Mouse (Mus musculus) gastrocnemius, adult 18-20 months (tissue): ENCODE measurements around the gene Gm17018. TPM values are rescaled to one million over a fixed set of nuclear protein-coding genes. Genes with fewer than 3 reads are reported as not detected.
"Not testable (repeated sequence)": the region's sequence is repeated elsewhere in the genome, so short reads cannot be mapped to it uniquely, and the experiment has no call there.

Source experiments
- DNase-seq: peaks from one replicate; pipeline ENCODE4 v3.0.0; 2021; ENCODE audit warnings: low spot score
- long read RNA-seq, 2 experiments: library from polyadenylated mRNA; stranded (forward); transcript quantifications; one replicate each; pipeline ENCODE4 v2.0.0; 2021
- total RNA-seq, 2 experiments: library from RNA; stranded (reverse); gene quantifications; 2 replicates each; pipeline ENCODE4 v1.2.3; 2021

The Gm17018 gene
- 10 to 100 TPM; 16.7 to 19.6 TPM for total RNA-seq
- long read RNA-seq, experiment 1, transcript Gm17018-201 (6 exons, 1,353 nt): major isoform, 29 of 35 reads
- long read RNA-seq, experiment 1, partial matches to known transcripts: 0 of 35 reads
- long read RNA-seq, experiment 1, other reads (novel, unspliced or antisense): 5 of 35 reads
- long read RNA-seq, experiment 2, transcript Gm17018-201 (6 exons, 1,353 nt): major isoform, 23 of 30 reads
- long read RNA-seq, experiment 2, partial matches to known transcripts: 0 of 30 reads
- long read RNA-seq, experiment 2, other reads (novel, unspliced or antisense): 7 of 30 reads

DNA sequence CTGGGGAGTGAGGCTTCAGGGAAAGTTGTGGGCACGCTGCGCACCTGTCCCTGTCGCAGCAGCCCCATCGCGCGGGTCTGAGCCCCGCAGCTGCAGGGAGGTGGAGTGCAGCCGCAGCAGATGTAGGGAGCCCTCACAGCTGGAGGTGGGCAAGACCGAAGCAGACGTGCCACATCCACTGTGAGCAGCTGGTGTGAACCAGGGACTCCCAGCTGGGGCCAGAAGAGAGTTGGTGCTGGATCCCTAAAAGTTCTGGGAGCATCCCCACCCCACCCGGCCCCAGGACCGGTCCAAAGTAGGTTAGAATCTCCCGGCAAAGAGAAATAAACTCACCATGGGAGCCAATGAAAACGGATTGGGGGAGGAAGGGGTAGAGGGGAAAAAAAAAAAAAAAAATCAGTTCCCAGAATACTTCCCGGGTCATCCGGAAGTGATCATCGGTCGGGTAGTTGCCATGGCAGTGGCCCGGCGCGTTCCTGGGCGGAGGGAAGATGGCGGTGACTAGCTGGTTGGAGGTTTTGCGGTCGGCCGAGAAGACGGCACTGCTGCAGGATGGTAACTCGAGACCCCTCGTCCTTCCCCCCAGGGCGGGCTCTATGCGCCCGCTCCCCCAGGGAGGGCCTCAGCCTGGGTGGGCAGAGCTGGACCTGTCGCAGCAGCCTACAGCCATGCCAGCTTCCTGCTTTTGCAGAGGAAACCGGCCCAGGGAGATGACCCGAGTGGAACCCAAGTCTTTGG is at the start of gene Gm17018, which contains the start of gene Poll:
TSS of gene Gm17018 (plus strand) at position 463 of the 738 bp plus-strand sequence.
TSS of gene Poll (minus strand) at position 379 of the 738 bp plus-strand sequence.
- peak; percentile 86 for DNase-seq

DNA sequence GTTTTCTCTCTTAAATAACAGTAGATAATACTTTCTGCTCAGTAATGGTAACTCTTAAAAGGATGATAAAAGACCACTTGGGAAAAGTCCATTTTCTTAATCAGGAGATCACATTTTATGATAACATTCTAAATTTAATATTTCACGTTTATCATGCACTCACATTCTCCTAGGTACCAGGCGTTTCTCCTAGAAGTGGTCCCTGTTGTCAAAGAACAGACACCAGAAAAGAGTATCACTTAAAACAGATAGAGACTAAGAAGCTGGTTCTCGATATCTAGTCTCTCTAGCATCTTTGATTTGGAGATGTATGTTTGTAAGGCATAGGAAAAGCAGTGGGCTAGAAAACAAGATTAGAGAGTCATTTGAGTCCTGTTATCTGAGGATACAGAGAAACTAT is 49.7 kb upstream of the Gm17018 start:
- no peak for DNase-seq

DNA sequence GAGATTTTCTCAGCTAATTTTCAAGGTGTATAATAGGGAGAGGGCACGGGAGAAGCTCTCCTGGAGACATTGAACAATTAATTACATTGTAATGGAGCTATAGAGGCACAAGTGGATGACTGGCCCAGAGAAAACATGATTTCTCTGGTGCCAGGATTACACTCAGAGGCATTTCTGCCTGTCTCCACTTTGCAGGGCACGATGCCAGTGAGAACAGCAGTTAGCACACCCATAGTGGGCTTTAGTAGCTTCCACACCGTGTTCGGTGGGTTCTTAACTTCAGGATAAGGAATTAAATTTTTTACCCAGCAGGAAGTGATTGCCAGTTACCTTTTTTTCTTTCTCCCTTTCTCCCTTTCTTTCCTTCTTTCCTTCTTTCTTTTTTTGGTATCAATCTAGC is 49.0 kb upstream of the Gm17018 start:
- no peak for DNase-seq

DNA sequence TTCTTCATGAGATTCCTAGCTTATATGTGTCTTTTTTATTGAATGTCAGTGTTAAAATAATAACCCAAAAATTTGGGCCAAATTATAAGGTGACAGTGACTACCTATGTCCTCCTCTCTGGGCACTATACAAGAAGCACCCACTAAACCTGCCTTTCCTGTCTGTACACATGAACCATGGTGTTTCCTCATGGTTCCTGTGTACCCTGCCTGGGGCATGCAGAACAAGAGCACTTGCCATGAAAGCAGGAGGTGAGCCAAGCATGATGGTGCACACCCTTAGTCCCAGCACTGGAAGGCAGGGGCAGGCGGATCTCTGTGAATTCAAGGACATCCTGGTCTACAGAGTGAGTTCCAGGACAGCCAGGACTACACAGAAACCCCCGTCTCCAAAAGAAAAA is 45.1 kb upstream of the Gm17018 start:
- DNase-seq: no peak

DNA sequence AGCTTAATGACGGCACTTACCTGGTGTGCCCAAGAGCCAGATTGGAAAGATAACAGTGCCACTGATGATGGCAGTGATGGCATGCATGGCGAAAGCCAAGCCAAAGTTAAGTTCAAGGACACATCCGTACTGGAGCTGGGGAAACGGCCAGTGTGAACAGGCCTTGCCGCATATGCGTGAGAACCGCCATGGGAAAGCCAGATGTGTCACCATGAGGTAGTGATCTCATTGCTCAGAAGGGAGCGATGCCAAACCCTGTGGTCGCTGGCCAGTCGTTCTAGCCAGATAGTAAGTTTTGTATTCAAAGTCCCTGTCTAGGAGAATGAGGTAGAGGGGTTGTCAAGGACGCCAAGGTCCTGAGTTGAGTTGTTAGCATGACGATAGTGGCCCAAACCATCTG is 44.2 kb upstream of the Gm17018 start:
- no peak for DNase-seq

DNA sequence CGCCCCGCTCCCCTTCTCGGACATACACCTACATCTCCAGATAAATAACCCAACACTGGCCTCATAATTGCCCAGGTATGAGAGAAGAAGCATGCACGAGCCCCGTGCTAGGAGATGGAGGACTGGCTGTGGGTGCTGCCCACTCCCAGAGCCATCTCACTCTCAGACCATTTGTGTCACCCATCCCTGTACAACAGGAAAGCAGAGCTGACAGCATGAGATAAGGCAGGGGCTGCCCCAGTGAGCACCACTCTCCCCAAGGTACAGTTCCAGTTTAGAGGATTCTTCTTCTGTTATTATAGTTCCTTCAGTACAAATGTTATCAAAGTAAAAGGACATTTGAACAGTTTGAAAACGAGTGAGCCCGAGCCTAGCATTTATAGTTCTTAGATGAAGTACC is 33.0 kb upstream of the Gm17018 start:
- no peak for DNase-seq

DNA sequence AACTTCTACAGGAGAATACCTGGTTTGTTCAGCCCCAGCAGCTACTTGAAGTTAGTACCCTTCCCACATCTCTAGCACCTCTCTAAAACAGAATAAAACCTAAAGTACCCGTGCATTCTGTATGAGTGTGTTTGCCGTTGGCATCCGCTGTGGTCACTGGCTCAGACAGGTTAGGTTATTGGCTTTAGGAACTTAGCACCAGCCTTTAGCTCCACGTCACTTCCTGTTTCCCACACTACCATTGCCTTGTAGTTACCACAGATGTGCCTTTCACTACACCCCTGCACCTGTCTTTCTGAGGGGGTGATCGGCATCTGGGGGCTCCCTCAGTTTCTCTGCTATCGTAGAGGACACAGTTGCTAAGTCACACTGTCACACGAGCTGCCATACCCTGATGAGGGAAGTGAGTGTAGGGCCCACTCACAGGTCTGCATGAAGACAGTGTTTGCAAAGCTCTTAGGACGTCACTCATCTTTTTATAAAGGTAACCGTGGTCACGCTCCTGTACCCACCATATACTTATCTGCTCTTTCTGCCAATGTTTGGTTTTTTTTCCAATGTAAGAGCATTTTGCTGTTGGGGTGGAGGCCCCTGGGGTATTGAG is 32.4 kb upstream of the Gm17018 start:
- DNase-seq: no peak

DNA sequence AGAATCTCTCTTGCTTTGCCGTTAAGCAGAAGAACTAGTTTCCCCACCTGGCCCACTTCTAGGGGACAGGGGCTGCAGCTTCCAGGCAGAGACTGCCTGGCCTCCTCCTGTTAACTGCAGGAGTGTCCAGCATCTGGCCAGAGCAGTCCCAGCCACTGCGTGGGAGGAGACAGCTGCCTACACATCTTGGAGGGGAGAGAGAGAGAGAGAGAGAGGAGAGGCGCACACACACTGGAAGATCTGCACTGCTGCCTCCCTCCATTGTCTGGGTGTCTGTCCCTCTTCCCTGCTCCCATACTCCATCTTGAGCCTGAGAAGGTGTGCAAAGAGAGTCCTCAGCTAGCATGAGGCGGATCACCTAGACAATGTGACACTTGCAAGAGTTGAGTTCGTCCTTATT is 31.1 kb upstream of the Gm17018 start:
- no peak for DNase-seq

DNA sequence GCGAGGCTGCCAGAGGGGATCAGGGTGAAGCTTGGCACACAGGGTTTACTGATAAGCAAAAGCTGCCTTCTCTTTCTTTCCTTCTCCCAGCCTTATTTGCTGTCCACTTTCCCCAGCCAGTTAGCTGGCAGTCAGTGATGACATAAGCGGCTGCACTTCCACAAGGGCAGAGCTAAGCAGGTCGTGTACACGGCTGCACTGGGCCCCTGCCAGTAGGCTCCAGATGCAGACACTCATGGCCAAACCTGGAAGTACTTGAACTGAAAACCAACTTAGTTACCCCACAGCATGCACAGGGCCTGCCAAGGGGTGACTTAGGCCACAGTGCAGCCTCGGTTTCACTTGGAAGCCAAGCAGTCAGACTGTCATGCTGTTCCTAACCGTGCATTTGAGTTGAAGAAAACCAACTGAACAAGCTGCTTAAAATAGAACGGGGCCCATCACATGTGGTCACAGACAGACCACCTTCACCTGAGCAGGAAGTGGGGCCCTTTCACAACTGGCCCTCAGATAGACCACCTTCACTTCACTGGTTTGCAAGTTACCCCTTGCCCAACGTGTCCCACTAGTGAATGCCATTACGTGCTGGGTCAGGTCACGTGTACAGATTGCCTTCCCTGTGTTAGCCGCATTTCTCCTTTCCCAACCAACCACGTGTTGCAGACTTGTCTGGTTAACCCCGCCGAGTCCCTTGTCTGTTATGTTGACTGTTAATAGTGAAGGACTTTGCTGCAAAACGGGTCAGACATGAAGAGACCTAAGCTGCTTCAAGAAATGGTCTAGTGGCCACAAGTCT is 30.0 kb upstream of the Gm17018 start:
- no peak for DNase-seq

DNA sequence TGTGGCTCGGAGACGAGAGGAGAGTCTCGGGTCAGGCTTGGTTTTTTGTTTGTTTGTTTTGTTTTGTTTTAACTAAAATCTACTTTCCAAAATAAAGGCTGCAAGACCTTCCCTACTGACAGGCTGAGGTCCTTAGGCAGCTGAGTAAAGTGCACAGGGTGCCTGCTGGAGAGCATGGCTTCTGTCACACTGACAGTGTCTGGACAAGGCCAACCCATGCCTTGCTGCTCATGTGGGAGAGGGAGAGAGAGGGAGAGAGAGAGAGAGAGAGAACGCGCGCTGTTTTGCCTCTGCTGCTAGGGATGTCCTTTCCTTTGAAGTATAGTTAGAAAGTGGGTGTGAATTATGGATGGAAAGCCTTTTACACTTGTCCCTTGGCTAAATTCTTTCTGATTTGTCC is 28.9 kb upstream of the Gm17018 start:
- DNase-seq: no peak

DNA sequence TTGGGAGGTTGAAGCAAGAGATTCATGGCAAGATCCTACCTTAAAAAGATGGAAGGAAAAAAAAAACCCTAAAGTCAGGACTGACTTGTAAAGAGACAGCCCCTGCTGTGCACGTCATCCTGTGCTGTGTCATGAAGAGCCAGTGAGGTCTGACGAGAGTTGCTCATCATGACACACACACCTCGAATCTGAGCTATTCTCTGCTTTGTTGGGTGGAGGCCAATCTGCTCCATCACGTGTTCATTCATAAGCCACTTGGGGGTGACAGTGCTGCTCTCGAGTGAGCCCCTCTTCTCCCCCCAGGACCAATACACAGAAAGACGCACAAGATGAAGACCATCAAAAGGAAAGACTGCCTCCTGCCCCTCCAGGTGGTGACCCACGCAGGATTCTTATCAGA is 26.8 kb upstream of the Gm17018 start:
- DNase-seq: no peak

DNA sequence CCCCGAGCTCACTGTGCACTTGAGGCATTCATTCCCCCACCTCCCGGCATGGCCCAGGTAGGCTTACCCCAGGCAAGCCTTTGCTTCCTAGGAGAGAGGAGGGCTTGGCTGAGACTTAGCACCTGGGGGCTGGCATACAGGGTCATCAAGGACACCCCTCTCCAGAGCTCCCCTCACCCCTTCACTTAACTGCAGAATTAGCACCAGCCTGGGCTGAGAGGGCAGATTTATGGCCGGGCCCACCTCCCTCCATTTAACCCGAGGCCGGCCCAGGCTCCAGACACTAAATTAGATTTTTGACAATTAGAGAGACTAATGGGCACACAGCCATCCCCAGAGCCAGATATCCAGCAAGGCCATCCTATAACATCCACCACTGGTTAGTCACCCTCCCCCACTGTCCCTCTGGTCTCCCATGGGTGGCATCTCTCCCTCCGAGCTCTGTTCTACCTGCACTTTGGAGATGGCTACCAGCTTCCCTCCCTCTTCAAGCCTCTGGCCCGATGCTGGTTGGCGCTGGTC is 25.1 kb upstream of the Gm17018 start:
- no peak for DNase-seq

DNA sequence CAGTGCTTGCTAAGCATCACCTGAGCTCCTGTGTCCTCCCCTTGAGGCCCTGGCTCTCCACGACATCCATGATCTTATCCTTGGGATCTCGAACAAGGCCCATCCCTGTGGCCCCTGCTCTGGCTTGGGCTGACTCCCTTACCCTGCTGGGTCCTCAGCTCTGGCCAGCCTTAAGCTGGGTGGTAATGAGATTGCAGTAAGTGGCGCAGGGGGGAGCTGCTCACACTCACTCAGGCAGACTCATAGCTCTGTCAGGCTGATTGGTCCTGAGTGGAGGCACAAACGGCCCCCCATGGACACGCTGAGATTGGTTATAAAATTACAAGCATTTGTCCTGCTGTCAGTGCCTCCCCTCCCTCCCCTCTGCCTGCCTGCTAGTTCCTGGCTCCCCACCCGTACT is 24.5 kb upstream of the Gm17018 start:
- no peak for DNase-seq

DNA sequence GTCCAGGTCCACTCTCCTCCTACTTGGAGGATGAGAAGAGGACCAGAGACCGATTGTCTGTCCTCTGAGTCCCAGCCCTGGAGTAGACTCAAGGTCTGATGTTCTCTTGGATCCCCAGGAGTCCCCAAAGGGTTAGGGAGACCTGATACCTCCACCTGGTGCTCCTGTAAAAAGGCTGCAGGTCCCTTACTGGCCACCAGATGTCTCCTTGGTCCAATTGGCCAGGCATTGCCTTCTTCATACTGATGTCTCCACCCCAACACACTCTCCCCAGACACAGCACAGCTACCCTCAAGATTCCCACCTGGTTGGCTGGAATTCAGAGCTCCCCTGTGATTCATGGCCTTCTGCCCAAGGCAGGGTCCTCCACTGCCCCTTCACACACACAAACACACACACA is 22.9 kb upstream of the Gm17018 start:
- peak; percentile 35 for DNase-seq

DNA sequence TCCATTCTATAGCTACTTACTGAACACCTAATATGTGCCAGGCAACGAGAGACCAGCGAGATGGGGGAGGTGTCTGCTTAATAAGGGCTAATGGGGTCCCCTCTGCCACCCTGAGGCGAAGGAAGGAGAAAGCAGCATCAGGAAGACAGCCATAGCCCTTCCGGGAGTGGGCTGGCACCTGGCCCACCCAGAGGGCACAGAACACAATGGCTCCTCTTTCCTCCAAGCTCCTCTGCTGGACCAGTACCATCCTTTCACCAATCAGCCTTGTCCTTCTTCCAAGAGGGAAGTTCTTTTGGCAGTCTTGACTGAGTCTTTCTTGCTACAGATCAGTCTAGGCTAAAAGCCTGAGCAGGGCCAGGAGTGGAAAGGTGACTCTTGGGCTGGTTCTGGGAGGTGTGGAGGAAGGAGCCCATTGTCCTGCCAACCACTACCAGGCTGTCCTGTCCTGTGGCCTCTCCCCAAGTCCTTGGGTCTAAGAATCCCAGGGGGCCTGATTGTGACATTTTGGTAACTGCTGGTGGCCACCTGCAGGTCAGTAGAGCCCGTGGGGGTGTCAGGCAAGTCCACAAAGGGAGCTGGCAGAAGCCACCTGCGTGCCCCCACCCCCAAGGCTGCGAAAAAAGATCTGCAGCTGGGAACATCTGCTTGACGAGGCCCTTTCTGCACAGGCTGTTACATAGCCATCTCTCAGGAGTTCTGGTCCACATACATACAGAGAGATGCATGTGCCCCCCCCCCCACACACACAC is 19.6 kb upstream of the Gm17018 start:
- no peak for DNase-seq

DNA sequence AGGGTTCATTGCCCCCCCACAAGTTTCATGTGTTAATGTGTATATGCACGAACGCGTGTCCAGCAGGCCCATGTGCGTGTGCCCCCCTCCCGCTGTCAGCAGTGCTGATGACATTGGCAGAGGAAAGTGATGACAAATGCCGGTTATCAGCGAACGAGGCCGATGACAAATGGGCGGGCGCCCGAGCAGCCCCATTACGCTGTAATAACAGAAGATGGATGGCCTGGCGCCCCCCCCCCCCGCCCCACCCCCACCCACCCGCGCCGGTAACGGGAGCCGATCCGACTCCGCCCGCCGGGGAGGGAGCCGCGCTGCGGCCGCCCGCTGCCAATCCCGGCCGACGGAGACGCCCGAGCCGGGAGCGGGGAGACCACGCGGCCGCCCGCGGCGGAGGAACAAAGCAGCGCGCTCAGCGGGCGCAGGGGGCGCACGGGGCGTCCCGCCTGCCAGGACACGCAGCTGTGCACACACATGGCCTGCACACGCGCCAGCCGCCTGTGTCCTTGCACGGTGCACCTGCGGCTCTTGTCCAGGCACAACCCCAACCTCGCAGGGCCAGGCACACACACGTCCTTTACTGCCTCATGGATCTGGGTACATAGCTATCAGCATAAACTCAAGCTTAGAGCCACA is 18.9 kb upstream of the Gm17018 start:
- DNase-seq: peak; percentile 46

DNA sequence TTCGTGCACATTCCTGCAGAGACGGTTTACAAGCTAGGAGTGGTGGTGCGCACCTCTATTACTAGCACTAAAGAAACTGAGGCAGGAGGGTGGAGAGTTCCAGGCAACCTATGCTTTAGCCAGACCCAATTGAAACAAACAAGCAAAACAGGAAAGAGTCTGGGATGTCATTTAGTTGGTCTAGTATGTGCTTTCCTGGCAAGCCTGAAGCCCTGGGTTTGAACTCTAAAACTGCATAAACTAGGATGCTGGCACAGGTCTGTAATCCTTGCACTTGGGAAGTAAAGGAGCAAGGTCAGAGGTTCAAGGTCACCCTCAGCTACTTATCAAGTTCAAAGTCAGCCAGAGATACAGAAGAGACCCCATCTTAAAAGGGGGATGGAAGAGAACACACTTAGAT is 18.4 kb upstream of the Gm17018 start:
- no peak for DNase-seq

DNA sequence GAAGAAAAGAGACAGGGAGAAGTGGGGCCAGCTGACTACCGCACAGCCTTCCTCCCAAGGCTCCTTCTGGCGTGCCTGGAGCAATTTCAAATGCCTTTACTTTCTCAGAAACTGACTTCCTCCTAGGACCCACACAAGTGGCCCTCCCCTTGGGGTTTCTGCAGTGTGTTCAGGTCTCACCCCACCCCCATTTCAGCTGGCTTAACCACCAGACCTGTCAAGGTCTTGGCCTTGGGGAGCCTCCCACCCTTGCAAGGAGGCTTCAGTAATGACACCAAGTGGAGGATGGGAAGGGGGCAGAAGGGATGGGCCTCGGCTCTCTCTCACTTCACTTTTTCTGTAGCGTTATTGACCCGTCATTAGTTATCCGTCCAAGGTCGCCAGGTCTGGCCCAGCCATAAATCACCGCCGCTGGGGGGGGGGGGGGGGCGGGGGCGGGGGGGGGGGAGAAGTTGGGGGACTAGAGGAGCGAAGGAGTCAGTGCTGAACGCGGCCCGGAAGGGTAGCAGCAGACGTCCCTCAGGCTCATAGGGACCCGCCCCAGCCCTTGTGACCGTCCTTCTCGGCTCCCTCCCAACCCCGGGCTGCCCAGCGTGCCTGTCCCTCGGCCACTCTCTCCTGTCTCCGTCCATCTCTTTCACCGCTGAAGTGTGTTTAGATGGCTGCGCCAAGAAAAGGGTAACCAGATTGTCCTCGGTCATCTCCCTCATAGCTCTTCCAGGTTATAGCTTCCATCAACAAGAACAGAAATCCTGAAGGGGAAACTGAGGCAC is 16.1 kb upstream of the Gm17018 start:
- peak; percentile 36 for DNase-seq

DNA sequence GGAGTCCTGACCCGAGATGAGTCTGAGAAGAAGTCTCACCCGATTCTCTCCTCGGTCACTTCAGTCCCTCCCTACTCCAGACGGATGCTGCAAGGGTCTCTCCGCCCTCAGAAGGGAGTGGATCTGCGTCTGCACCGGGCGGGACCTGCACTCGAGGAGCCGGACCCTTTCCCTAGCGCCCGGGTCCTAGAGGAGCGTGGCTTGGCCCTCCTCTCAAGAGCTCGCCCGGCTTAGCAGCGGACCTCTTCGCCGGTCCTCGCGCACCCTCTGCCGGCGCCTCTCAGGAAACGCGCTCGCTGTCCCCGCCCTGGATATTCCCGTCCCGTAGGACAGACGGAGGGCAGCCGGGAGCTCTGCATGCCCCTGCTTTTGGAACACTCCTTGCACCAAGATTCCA is 15.5 kb upstream of the Gm17018 start:
- peak; percentile 87 for DNase-seq

DNA sequence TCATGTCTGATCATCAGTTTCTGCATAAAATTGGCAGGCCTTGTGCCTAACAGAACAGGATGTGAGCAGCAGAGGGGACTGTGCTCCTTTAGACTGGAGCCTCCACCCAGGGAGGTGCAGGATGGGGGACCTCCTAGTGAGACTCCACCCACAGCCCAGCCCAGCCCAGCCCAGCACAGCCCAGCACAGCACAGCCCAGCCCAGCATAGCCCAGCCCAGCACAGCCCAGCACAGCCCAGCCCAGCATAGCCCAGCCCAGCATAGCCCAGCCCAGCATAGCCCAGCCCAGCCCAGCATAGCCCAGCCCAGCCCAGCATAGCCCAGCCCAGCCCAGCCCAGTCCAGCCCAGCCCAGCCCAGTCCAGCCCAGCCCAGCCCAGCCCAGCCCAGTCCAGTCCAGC is 12.2 kb upstream of the Gm17018 start:
- DNase-seq: not testable (repeated sequence)
